Mouse (Mus musculus) midbrain, postnatal 0 days (tissue): ENCODE data around the gene Slc27a3. TPM values are rescaled to one million over a fixed set of nuclear protein-coding genes. Genes with fewer than 3 reads are reported as not detected.

Source experiments
- ATAC-seq: fragments of 200-750 bp; cut with Nextera tagmentation; 2 replicates; pipeline ENCODE4 v1.8.0; 2017; ENCODE audit warnings: moderate number of reproducible peaks, mild to moderate bottlenecking, moderate TSS enrichment, moderate library complexity; ENCODE audit not compliant: low FRiP score
- DNase-seq: peaks from one replicate; pipeline ENCODE4 v3.0.0-alpha.2; 2015; ENCODE audit warnings: low spot score
- H3K27ac ChIP-seq: fragments of 300-500 bp; sonication (generic); 2 replicates; pipeline ENCODE4 v1.5.1; 2014; ENCODE audit warnings: low read depth, mild to moderate bottlenecking, low read length, mixed read lengths
- H3K27me3 ChIP-seq: fragments of 300-500 bp; sonication (generic); 2 replicates; pipeline ENCODE4 v1.6.1; 2014; ENCODE audit warnings: low read length, control low read depth, mixed read lengths; ENCODE audit not compliant: insufficient read depth
- H3K36me3 ChIP-seq: fragments of 300-500 bp; sonication (generic); 2 replicates; pipeline ENCODE4 v1.6.1; 2014; ENCODE audit warnings: low read length, control low read depth, mixed read lengths; ENCODE audit not compliant: insufficient read depth
- H3K4me1 ChIP-seq: fragments of 300-500 bp; sonication (generic); 2 replicates; pipeline ENCODE4 v1.6.1; 2014; ENCODE audit warnings: mild to moderate bottlenecking, control low read depth, antibody characterized with exemption, low read length, mixed read lengths; ENCODE audit not compliant: insufficient read depth
- H3K4me2 ChIP-seq: fragments of 300-500 bp; sonication (generic); 2 replicates; pipeline ENCODE4 v1.6.1; 2014; ENCODE audit warnings: low read depth, mild to moderate bottlenecking, low read length, mixed read lengths; ENCODE audit not compliant: poor library complexity, severe bottlenecking
- H3K4me3 ChIP-seq: fragments of 300-500 bp; sonication (generic); 2 replicates; pipeline ENCODE4 v1.5.1; 2014; ENCODE audit warnings: low read depth, mild to moderate bottlenecking, low read length, moderate library complexity
- H3K9ac ChIP-seq: fragments of 300-500 bp; sonication (generic); replicated peaks from 2 replicates; pipeline ENCODE4 v1.6.1; 2014; ENCODE audit warnings: mild to moderate bottlenecking, low read length, moderate library complexity, mixed read lengths; ENCODE audit not compliant: poor library complexity, severe bottlenecking
- H3K9me3 ChIP-seq: fragments of 300-500 bp; sonication (generic); 2 replicates; pipeline ENCODE4 v1.6.1; 2016; ENCODE audit warnings: low read length, control low read depth
- CTCF ChIP-seq: IDR thresholded peaks from 2 replicates; pipeline ENCODE4 v1.5.1; 2016; ENCODE audit warnings: antibody characterized with exemption, mild to moderate bottlenecking
- WGBS: fragments of 180-500 bp; shearing (Covaris S2); extraction: QIAGEN DNeasy Blood & Tissue Kit; methylation state at CpG from one replicate; pipeline ENCODE4 v1.1.7; 2014; 5-methylcytosine and 5-hydroxymethylcytosine counted together
- polyA plus RNA-seq: library from polyadenylated mRNA; unstranded; fragments of >200 nt; fragmentation: Nextera tagmentation; extraction: Ambion mirVana; gene quantifications from 2 replicates; pipeline ENCODE4 v1.2.1, GENCODE M21; 2015
- total RNA-seq: library from RNA; depleted of rRNA; stranded (reverse); fragments of >200 nt; gene quantifications from 2 replicates; pipeline ENCODE4 v1.2.3, GENCODE M21; 2014

Gene Slc27a3
- total and polyA plus RNA-seq, 2 experiments from 2014 or later, result 30.8 to 64.8 TPM

DNA sequence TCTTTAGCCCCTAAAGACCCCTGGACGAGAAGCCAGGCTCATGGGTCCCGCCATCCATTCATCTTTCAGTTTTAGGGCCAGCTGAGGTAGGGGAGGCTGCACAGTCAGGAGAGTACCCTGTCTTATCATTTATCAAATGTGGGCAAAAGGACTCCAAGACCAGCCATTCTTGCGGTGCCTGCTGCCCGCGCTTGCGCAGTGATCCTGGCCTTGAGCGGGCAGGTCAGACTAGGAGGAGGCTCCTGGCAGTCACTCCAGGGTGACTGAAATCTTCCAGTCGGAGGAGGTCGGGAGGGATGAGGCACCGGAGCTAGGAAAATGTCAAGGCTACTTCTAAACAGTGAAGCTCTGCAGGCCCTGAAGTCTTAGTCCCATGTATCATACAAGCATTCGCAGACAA is 8.0 kb downstream of the Slc27a3 start:
- Histone ChIP-seq H3K36me3 (peaks cover 7% of the 10 kb centered on the region), H3K9me3 (no peaks in the 10 kb centered on the region), H3K27me3 (no peaks in the 10 kb centered on the region), H3K4me1 (no peaks in the 10 kb centered on the region), H3K4me2 (no peak overlapping the region), H3K4me3 (no peak overlapping the region), H3K9ac (no peak overlapping the region), H3K27ac (no peak overlapping the region)
- WGBS, result 78% methylated on average over 11 of the region's 11 CpGs
- no peak for DNase-seq
- no peak for TF ChIP-seq CTCF
- no peak for ATAC-seq

DNA sequence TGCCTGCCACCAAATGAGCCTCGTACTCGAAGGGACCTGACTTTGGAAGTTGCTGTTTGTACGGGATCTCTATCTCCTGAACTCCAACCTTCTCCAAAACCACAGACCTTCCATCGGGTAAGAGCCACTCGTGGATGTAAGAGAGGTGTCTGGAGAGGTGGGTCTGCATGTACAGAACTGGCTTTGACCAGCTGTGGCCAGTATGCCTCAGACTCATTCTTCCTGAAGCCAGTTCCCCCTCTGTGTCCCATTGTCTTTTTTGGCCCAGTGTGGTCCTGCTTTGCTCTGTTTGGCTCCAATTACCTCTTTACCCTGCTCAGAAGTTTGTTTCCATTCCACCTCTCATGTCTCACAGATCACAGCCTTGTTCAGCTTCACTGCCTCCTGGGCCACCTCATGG is 11.2 kb downstream of the Slc27a3 start:
- WGBS, result 81% methylated on average over 5 of the region's 5 CpGs
- no peak for ATAC-seq
- Histone ChIP-seq H3K4me3 (no peak overlapping the region), H3K27ac (no peak overlapping the region), H3K9me3 (no peaks in the 10 kb centered on the region), H3K27me3 (no peaks in the 10 kb centered on the region), H3K36me3 (no peaks in the 10 kb centered on the region), H3K9ac (no peak overlapping the region), H3K4me2 (no peak overlapping the region), H3K4me1 (no peaks in the 10 kb centered on the region)
- TF ChIP-seq CTCF, result no peak
- DNase-seq, result no peak

DNA sequence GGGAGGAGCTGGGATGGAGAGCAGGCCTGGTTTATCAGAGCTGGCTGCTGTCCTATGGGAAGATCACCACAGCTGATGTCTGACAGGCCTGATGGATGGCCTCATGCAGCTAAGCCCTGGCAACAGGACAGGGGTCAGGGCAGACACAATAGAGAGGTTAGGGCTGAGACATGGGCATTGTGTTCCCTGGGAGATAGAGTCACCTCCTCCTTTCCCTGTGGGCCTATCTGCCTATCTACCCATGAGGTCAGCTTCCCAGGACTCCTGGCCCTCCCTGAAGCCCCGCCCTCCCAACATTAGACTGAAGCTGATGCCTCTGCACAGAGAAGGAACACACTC is 13.5 kb downstream of the Slc27a3 start:
- Histone ChIP-seq H3K27me3 (no peaks in the 10 kb centered on the region), H3K9me3 (no peaks in the 10 kb centered on the region), H3K27ac (no peak overlapping the region), H3K9ac (no peak overlapping the region), H3K4me3 (no peak overlapping the region), H3K4me2 (no peak overlapping the region), H3K4me1 (no peaks in the 10 kb centered on the region), H3K36me3 (no peaks in the 10 kb centered on the region)
- no peak for ATAC-seq
- DNase-seq, result no peak
- 40% methylated on average over 1 of the region's 1 CpGs for WGBS
- no peak for TF ChIP-seq CTCF

DNA sequence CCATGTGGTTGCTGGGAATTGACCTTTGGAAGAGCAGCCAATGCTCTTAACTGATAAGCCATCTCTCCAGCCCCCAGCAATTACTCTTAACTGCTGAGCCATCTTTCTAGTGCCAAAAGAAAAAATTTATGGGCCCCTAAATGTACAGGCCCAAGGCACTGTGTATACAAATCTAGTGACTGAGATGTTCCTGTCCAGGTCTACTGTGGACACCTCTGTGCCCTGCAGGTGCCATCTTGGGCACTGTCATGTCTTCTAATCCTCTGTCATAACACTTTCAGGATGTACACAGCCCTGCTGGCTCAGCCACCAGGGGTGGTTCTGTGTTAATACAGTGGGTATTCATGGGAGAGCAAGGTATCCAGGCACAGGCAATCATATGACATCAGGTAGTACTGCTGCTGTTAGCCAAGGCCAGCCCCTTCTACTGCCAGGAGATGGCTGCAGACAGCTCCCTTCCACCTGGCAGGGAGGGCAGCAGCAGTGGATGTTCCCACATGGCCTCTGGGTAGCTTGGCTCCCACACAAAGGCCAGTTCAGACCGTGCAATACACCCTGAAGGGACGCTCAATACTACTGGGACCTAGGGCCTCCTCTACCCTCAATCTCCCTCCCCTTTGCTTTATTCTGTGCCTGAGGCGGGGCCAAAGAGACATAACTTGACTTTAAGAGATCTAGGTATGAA is 14.0 kb downstream of the Slc27a3 start:
- Histone ChIP-seq H3K4me3 (no peak overlapping the region), H3K9ac (no peak overlapping the region), H3K4me1 (no peaks in the 10 kb centered on the region), H3K27me3 (no peaks in the 10 kb centered on the region), H3K36me3 (no peaks in the 10 kb centered on the region), H3K9me3 (no peaks in the 10 kb centered on the region), H3K4me2 (no peak overlapping the region), H3K27ac (no peak overlapping the region)
- 22% methylated on average over 3 of the region's 3 CpGs for WGBS
- TF ChIP-seq CTCF, result no peak
- no peak for DNase-seq
- no peak for ATAC-seq

DNA sequence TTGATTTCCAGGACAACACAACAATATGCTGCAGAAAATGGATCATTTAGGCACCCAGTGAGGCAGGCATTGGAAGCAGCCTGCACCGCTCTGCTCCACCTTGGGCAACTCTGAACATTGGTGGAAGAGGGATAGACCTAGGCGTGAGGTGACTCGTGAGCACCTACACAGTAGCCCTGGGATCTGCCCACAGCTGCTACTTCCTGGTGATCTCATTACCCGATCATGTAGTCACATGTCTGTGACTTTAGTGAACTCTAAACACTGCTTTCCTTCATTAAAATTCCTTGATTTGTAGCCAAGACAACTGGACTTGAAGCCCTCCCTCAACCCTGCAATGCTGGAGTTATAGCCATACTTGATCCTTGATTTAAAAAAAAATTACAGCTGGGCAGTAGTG is 15.4 kb downstream of the Slc27a3 start:
- no peak overlapping the region for H3K4me3 ChIP-seq
- H3K4me1 ChIP-seq, result no peaks in the 10 kb centered on the region
- H3K9me3 ChIP-seq, result no peaks in the 10 kb centered on the region
- H3K36me3 ChIP-seq, result no peaks in the 10 kb centered on the region
- H3K27me3 ChIP-seq, result no peaks in the 10 kb centered on the region
- WGBS, result 90% methylated on average over 4 of the region's 4 CpGs
- H3K4me2 ChIP-seq, result no peak overlapping the region
- no peak overlapping the region for H3K9ac ChIP-seq
- no peak for TF ChIP-seq CTCF
- no peak overlapping the region for H3K27ac ChIP-seq
- DNase-seq, result no peak
- no peak for ATAC-seq

DNA sequence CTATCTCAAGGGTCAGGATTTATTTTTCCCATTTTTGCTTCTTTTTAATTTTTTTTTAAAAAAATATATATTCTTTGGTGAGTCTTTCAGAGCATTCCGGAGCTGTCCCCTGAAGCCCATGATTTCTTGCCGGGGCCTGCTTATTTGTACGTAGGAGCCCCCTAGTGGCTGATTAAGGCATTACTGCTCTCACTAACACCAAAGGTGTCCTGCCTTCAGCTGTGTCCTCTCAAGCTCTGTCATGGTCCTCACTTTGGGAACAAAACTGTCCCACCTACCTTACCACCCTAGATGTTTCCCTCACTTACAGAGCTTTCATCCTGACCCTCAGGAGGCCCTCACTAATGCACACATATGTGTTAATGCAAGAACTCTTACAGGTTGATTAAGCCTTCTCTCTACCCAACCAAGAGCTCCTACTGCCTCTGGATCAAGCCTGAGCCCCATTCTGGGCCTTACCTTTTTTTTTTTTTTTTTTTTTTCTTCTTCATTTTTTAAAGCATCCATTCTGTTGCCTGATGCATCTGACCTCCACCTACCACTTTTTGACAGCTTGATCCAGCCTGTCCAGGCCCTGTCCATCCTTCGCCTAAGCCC is 16.2 kb downstream of the Slc27a3 start:
- Histone ChIP-seq H3K4me3 (no peak overlapping the region), H3K36me3 (no peaks in the 10 kb centered on the region), H3K4me1 (no peaks in the 10 kb centered on the region), H3K9me3 (no peaks in the 10 kb centered on the region), H3K9ac (no peak overlapping the region), H3K27ac (no peak overlapping the region), H3K4me2 (no peak overlapping the region), H3K27me3 (no peaks in the 10 kb centered on the region)
- DNase-seq (peak; percentile 93), ATAC-seq (peak; percentile 56; the same call in 1 of the 2 replicates)
- WGBS, result 22% methylated on average over 4 of the region's 4 CpGs
- peak; percentile 88 for TF ChIP-seq CTCF
